Mouse (Mus musculus): ENCODE results near the gene Sbk3. TPM values are rescaled to one million over a fixed set of nuclear protein-coding genes. Genes with fewer than 3 reads are reported as not detected.
A peak's percentile ranks its signal among the peaks of the same experiment; 100 is the strongest.

The Sbk3 gene
- polyA plus RNA-seq, 1 experiment from 2014 or later = 0.60 TPM

DNA sequence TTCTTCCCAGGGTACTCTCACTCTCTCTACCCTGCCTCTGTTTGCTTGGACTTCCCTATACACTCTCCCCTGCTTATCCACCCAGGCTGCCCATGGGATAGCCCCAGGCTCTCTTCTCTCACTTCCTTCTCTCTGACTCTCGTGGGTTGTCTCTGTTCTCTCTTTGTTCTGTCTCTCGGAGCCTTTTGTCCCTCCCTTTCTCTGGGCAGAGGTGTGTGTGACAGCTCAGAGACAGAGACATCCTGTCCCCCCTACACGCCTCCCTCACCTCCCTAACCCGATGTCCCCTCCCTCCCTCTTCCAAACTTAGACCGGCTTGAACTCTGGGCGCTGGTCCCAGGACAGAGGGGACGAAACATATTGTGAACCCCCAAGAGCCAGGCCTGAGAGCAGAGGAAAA lies 742 bp upstream of the Sbk3 start:
- WGBS = 23% methylated on average over 7 of the region's 7 CpGs
- no peak for ATAC-seq
- no peak overlapping the region for H3K27ac ChIP-seq (ENCODE audit: low read length)
- no peaks in the 10 kb centered on the region for H3K4me1 ChIP-seq (ENCODE audit: control insufficient read depth, insufficient read depth, low read length)
- H3K36me3 ChIP-seq (ENCODE audit: control insufficient read depth, insufficient read depth, low read length) = no peaks in the 10 kb centered on the region
- no peak overlapping the region for H3K4me2 ChIP-seq (ENCODE audit: low read length)
- H3K9me3 ChIP-seq (replicated peaks; ENCODE audit: control insufficient read depth, low read length, poor library complexity, severe bottlenecking) = no peaks in the 10 kb centered on the region
- H3K9ac ChIP-seq (ENCODE audit: low read depth, low read length) = no peak overlapping the region
- H3K27me3 ChIP-seq (ENCODE audit: control insufficient read depth, insufficient read depth, low read depth, low read length) = no peaks in the 10 kb centered on the region
- no peak overlapping the region for H3K4me3 ChIP-seq (ENCODE audit: low read depth, low read length)

DNA sequence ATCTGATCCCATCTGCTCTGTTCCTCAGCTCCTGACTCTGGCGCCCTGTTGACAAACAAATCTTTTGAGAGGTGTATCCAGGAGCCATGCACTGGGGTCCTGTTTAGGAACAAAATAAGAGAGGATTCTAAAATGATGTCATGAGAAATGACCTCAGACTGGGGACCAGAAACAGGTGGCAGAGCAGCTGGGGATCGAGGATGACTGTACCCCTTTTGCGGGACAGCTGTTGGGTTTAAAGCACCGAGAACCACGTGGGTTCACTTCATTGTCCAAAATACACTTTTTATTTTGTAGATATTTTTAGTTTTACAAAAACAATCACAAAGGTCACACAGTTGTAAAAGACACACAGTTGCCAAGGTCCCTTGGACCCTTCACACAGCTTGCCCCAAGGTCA lies 6.0 kb downstream of the Sbk3 start:
- ATAC-seq = no peak
- H3K9ac ChIP-seq (ENCODE audit: low read depth, low read length) = no peak overlapping the region
- no peak overlapping the region for H3K4me2 ChIP-seq (ENCODE audit: low read length)
- no peak overlapping the region for H3K27ac ChIP-seq (ENCODE audit: low read length)
- no peaks in the 10 kb centered on the region for H3K36me3 ChIP-seq (ENCODE audit: control insufficient read depth, insufficient read depth, low read length)
- H3K4me3 ChIP-seq (ENCODE audit: low read depth, low read length) = no peak overlapping the region
- H3K27me3 ChIP-seq (ENCODE audit: control insufficient read depth, insufficient read depth, low read depth, low read length) = no peaks in the 10 kb centered on the region
- 81% methylated on average over 5 of the region's 5 CpGs for WGBS
- no peaks in the 10 kb centered on the region for H3K9me3 ChIP-seq (replicated peaks; ENCODE audit: control insufficient read depth, low read length, poor library complexity, severe bottlenecking)
- no peaks in the 10 kb centered on the region for H3K4me1 ChIP-seq (ENCODE audit: control insufficient read depth, insufficient read depth, low read length)

DNA sequence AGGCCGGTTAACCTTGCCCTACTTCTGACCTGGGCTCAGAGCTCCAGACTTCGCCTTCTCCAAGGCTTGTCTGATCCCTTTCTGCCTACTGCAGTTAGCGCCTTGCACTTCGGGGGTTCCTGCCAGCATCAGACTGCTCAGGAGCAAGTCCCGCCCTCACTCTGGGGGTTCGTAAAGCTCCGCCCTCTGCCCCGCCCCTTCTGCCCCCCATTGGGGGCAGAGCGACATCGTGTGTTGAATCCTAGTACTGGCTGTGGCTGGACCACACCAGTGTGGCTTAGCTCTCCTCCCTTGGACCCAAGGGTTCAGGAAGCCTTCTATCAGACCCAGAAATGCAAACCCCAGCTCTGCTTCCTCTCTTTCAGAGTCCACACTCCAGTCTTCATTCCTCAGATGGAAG lies 6.7 kb downstream of the Sbk3 start, which contains the start of gene Sbk2:
Gene Sbk2 (minus strand): TSS at position 135 of the 400 bp plus-strand sequence.
- Histone ChIP-seq H3K4me3 (ENCODE audit: low read depth, low read length) (no peak within 1 kb of the TSS), H3K9me3 (replicated peaks; ENCODE audit: control insufficient read depth, low read length, poor library complexity, severe bottlenecking) (no peaks in the 10 kb centered on the region), H3K4me2 (ENCODE audit: low read length) (0 out of 2 replicates have a peak within 1 kb of the TSS, but pooled peaks have one; percentile 4), H3K4me1 (ENCODE audit: control insufficient read depth, insufficient read depth, low read length) (no peaks in the 10 kb centered on the region), H3K9ac (ENCODE audit: low read depth, low read length) (no peak within 1 kb of the TSS), H3K27ac (ENCODE audit: low read length) (no peak within 1 kb of the TSS), H3K27me3 (ENCODE audit: control insufficient read depth, insufficient read depth, low read depth, low read length) (no peaks in the 10 kb centered on the region), H3K36me3 (ENCODE audit: control insufficient read depth, insufficient read depth, low read length) (no peaks in the 10 kb centered on the region)
- ATAC-seq = peak; percentile 66
- 8% methylated on average over 10 of the region's 10 CpGs for WGBS

DNA sequence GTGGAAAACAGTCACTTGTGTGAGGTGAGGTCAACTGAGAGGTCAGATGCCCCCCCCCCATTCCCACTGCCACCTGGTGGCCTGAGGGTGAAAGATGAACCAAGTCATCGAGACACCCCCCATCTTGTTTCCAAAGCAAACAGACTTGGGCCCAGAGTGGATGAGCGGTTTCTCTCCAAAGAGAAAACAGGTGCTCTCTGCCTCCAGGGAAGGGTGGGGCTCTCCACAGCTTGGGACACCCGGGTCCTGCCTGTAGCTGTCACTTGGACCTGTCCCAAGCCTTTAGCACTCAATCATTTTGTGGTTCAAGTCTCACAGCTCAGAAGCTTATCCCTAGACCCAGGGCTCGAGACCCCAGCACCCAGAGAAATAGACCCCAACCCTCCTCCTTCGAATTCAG lies 7.4 kb downstream of the Sbk3 start:
- H3K9ac ChIP-seq (ENCODE audit: low read depth, low read length) = no peak overlapping the region
- no peak overlapping the region for H3K27ac ChIP-seq (ENCODE audit: low read length)
- no peak overlapping the region for H3K4me2 ChIP-seq (ENCODE audit: low read length)
- no peaks in the 10 kb centered on the region for H3K4me1 ChIP-seq (ENCODE audit: control insufficient read depth, insufficient read depth, low read length)
- no peaks in the 10 kb centered on the region for H3K27me3 ChIP-seq (ENCODE audit: control insufficient read depth, insufficient read depth, low read depth, low read length)
- H3K9me3 ChIP-seq (replicated peaks; ENCODE audit: control insufficient read depth, low read length, poor library complexity, severe bottlenecking) = no peaks in the 10 kb centered on the region
- H3K4me3 ChIP-seq (ENCODE audit: low read depth, low read length) = no peak overlapping the region
- ATAC-seq = no peak
- no peaks in the 10 kb centered on the region for H3K36me3 ChIP-seq (ENCODE audit: control insufficient read depth, insufficient read depth, low read length)
- 85% methylated on average over 5 of the region's 5 CpGs for WGBS

DNA sequence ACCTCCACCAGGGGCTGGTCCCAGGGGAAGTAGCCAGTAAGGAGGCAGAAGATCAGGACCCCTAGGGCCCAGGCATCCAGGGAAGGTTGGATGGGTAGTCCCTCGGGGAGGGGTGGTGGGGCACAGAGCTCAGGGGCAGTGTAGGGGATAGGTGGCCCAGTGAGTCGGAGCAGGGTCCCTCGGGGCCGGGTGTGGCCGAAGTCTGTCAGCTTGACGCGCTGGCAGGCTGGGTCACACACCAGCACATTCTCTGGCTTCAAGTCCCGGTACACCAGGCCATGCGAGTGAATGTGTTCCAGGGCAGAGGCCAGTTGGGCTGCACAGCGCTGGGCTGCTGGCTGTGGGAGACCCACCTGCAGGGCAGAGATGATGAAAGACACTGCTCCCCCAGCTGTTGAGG lies 13.6 kb downstream of the Sbk3 start:
- H3K9me3 ChIP-seq (replicated peaks; ENCODE audit: control insufficient read depth, low read length, poor library complexity, severe bottlenecking) = no peaks in the 10 kb centered on the region
- no peak overlapping the region for H3K9ac ChIP-seq (ENCODE audit: low read depth, low read length)
- H3K4me2 ChIP-seq (ENCODE audit: low read length) = no peak overlapping the region
- 88% methylated on average over 10 of the region's 10 CpGs for WGBS
- no peaks in the 10 kb centered on the region for H3K27me3 ChIP-seq (ENCODE audit: control insufficient read depth, insufficient read depth, low read depth, low read length)
- no peaks in the 10 kb centered on the region for H3K36me3 ChIP-seq (ENCODE audit: control insufficient read depth, insufficient read depth, low read length)
- no peak overlapping the region for H3K4me3 ChIP-seq (ENCODE audit: low read depth, low read length)
- no peaks in the 10 kb centered on the region for H3K4me1 ChIP-seq (ENCODE audit: control insufficient read depth, insufficient read depth, low read length)
- ATAC-seq = no peak
- no peak overlapping the region for H3K27ac ChIP-seq (ENCODE audit: low read length)

DNA sequence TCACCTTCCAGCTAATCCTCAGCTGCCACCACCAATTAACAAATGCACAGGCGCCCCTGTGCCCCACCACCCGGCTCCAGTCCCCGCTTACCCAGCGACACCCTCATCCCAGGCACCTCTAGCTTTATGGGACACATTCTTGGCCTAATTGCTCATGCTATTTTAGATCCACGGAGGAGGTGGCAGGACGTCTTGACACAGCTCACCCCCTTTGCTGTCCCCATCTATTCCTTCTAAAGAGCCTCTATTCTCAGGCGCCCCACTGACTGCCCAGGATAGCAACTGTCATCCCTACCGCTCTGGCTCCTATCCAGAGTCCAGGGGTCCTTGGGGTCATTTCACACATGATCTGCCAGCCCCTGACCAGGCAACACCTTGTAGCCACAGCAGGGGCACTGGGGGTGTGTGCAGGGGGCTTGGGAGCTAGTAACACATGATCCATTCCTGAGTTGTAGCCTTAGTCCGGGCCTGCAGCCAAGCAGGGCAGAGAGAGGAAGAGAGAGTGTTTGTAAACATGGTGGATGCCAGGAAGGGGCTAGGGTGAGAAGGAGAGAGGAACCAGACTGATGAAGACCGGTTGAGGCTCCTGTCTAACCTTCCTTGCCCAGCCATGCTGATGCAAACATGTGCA lies 17.0 kb downstream of the Sbk3 start:
- H3K4me3 ChIP-seq (ENCODE audit: low read depth, low read length) = no peak overlapping the region
- H3K9me3 ChIP-seq (replicated peaks; ENCODE audit: control insufficient read depth, low read length, poor library complexity, severe bottlenecking) = no peaks in the 10 kb centered on the region
- H3K9ac ChIP-seq (ENCODE audit: low read depth, low read length) = no peak overlapping the region
- H3K27ac ChIP-seq (ENCODE audit: low read length) = no peak overlapping the region
- ATAC-seq = no peak
- H3K27me3 ChIP-seq (ENCODE audit: control insufficient read depth, insufficient read depth, low read depth, low read length) = no peaks in the 10 kb centered on the region
- no peak overlapping the region for H3K4me2 ChIP-seq (ENCODE audit: low read length)
- WGBS = 27% methylated on average over 10 of the region's 10 CpGs
- H3K4me1 ChIP-seq (ENCODE audit: control insufficient read depth, insufficient read depth, low read length) = no peaks in the 10 kb centered on the region
- H3K36me3 ChIP-seq (ENCODE audit: control insufficient read depth, insufficient read depth, low read length) = no peaks in the 10 kb centered on the region

DNA sequence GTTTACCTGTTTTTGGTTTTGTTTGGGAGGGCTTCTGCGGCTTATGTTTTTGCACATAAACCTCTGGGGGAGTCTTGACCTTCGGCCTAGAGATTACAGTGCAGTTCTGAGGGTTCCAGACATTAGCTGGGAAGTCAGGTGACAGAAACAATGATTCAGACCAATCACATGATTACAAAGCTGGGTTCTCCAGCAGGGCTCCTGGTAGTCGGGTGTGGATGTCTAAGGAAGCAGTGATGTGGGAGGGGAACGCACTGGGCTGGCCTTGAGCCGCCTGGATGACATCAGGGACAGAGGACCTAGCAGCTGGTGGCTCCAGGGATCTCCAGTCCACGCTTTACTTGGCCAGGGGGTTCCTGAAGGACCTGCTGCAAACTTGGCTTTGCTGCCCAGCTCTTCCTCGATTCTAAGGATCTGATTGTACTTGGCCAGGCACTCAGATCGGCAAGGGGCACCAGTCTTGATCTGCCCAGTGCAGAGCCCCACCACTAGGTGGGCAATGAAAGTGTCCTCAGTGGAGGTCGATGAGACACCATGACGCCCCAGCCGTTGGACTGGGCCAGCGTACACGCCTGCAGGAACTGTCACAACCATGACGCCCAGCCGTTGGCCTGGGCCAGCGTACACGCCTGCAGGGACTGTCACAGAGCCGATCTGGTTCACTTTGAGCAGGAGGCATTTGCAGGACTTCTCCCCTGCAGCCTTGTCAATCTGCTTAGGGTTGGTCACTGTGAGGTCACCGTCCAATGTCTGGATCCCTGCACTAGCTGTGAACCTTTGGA lies 20.2 kb downstream of the Sbk3 start:
- WGBS = 88% methylated on average over 19 of the region's 19 CpGs
- H3K27me3 ChIP-seq (ENCODE audit: control insufficient read depth, insufficient read depth, low read depth, low read length) = no peaks in the 10 kb centered on the region
- no peak for ATAC-seq
- H3K9ac ChIP-seq (ENCODE audit: low read depth, low read length) = no peak overlapping the region
- no peaks in the 10 kb centered on the region for H3K4me1 ChIP-seq (ENCODE audit: control insufficient read depth, insufficient read depth, low read length)
- no peaks in the 10 kb centered on the region for H3K36me3 ChIP-seq (ENCODE audit: control insufficient read depth, insufficient read depth, low read length)
- no peak overlapping the region for H3K27ac ChIP-seq (ENCODE audit: low read length)
- H3K4me2 ChIP-seq (ENCODE audit: low read length) = no peak overlapping the region
- no peak overlapping the region for H3K4me3 ChIP-seq (ENCODE audit: low read depth, low read length)
- no peaks in the 10 kb centered on the region for H3K9me3 ChIP-seq (replicated peaks; ENCODE audit: control insufficient read depth, low read length, poor library complexity, severe bottlenecking)

DNA sequence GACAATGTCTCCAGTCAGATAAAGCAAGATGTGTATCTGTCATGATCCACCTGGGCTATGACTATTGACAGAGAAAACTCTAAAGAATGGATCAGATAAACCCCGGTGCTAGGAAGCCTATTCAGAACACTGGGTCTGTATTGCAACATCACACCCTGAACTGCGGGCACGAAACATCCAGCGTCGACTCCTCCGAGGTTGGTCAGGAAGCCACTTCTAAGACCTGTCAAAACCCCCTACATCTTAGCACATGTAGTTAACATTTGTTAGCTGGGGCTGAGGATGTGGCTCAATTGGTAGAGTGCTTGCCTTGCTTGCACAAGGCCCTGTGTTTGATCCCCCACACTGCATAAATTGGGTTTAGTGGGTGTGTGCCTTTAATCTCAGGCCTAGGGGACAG lies 22.6 kb downstream of the Sbk3 start:
- Histone ChIP-seq H3K4me1 (ENCODE audit: control insufficient read depth, insufficient read depth, low read length) (no peaks in the 10 kb centered on the region), H3K4me3 (ENCODE audit: low read depth, low read length) (no peak overlapping the region), H3K27ac (ENCODE audit: low read length) (no peak overlapping the region), H3K4me2 (ENCODE audit: low read length) (no peak overlapping the region), H3K36me3 (ENCODE audit: control insufficient read depth, insufficient read depth, low read length) (no peaks in the 10 kb centered on the region), H3K27me3 (ENCODE audit: control insufficient read depth, insufficient read depth, low read depth, low read length) (no peaks in the 10 kb centered on the region), H3K9ac (ENCODE audit: low read depth, low read length) (no peak overlapping the region), H3K9me3 (replicated peaks; ENCODE audit: control insufficient read depth, low read length, poor library complexity, severe bottlenecking) (no peaks in the 10 kb centered on the region)
- ATAC-seq = no peak
- 80% methylated on average over 6 of the region's 6 CpGs for WGBS

DNA sequence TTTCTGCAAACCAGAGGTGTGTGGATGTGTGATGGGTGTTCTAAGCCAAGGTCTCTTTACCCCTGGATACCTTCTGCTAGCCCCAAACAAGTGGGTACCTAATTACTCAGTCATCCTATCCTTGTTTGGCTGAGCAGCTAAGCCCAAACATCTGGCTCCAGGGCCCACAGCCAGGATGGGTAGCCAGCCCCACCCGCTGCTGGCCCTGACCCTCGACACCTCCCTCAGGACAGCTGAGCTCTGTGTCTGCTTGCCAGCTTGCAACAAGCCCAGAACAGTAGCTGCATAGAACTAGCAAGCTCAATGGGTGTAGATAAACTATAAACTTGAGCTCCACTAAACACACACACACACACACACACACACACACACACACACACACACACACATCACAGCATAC lies 23.1 kb downstream of the Sbk3 start:
- H3K9me3 ChIP-seq (replicated peaks; ENCODE audit: control insufficient read depth, low read length, poor library complexity, severe bottlenecking) = no peaks in the 10 kb centered on the region
- H3K36me3 ChIP-seq (ENCODE audit: control insufficient read depth, insufficient read depth, low read length) = no peaks in the 10 kb centered on the region
- 58% methylated on average over 2 of the region's 2 CpGs for WGBS
- H3K4me3 ChIP-seq (ENCODE audit: low read depth, low read length) = no peak overlapping the region
- ATAC-seq = no peak
- H3K27ac ChIP-seq (ENCODE audit: low read length) = no peak overlapping the region
- H3K27me3 ChIP-seq (ENCODE audit: control insufficient read depth, insufficient read depth, low read depth, low read length) = no peaks in the 10 kb centered on the region
- H3K4me1 ChIP-seq (ENCODE audit: control insufficient read depth, insufficient read depth, low read length) = no peaks in the 10 kb centered on the region
- H3K9ac ChIP-seq (ENCODE audit: low read depth, low read length) = no peak overlapping the region
- no peak overlapping the region for H3K4me2 ChIP-seq (ENCODE audit: low read length)
